Mouse (Mus musculus) thymus, postnatal 36 days (tissue): ENCODE measurements around the gene Prl3d3.
"Not testable (repeated sequence)": the region's sequence is repeated elsewhere in the genome, so short reads cannot be mapped to it uniquely, and the experiment has no call there.

ENCODE experiments used
- DNase-seq, 2 experiments: peaks; one replicate each; pipeline ENCODE4 v3.0.0; 2022; ENCODE audit warnings: mixed read lengths in 2 of 2

The Prl3d3 gene

DNA sequence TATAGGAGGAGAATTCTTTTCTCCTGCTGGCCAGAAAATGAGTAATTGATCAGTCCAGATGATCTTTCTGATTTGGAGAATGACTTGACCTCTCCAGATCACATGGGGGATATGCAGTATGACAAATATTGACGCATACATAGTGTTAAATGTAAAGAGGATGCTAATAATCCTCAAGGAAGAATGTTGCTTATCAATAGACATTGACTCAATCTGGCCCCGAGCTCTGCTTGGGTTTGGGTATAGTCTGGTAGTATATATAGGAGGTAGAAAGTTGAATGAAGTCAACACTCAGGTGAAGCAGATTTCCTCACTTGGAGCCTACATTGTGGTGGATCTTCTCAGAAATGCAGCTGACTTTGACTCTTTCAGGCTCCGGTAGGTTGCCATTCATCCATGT lies at the start of gene Prl3d3:
Gene Prl3d3 (plus strand): TSS at position 301 of the 400 bp plus-strand sequence.
- not testable (repeated sequence) for DNase-seq

DNA sequence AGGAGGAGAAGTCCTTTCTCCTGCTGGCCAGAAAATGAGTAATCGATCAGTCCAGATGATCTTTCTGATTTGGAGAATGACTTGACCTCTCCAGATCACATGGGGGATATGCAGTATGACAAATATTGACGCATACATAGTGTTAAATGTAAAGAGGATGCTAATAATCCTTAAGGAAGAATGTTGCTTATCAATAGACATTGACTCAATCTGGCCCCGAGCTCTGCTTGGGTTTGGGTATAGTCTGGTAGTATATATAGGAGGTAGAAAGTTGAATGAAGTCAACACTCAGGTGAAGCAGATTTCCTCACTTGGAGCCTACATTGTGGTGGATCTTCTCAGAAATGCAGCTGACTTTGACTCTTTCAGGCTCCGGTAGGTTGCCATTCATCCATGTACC lies 35.2 kb upstream of the Prl3d3 start, which contains the start of gene Prl3d2:
Gene Prl3d2 (plus strand): TSS at position 301 of the 400 bp plus-strand sequence.
- not testable (repeated sequence) for DNase-seq

DNA sequence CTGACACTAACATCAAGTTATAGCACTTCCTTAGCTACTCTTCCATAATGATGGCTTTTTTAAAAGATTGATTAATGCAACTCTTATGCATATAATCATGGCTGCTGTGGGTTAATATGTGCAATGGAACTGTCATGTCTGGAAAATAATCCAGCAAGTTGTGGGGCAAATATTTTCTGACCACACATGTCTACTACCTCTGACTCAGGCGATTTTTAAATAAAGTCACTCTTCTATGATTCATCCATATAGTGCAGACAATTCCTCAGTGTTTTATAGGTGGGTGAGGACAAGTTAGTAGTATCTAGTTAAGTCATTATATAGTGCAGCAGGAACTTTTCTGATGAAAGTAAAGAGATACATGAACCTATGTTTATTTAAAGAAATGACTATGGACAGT lies 8.3 kb upstream of the Prl3d3 start:
- no peak for DNase-seq

- no peak for DNase-seq
Measured at GRCm38 (mm10) chr13:27196359-27196758, 39.8 kb downstream of the Prl3d3 start, which contains the start of gene Prl3c1. Prl3c1 (plus strand) TSS chr13:27196659.
